Mouse (Mus musculus) thymus, adult 2 months (tissue): ENCODE data around the gene Zfp280d.
A peak's percentile ranks its signal among the peaks of the same experiment; 100 is the strongest.

Experiments
- CTCF ChIP-seq: fragments of 200-500 bp; IDR thresholded peaks from 2 replicates; pipeline ENCODE4 v1.5.1; 2012; ENCODE audit warnings: mild to moderate bottlenecking, control low read depth, low read length, moderate library complexity, borderline replicate concordance; ENCODE audit not compliant: control insufficient read depth, poor library complexity, insufficient read depth; ENCODE audit errors: extremely low read depth
- POLR2A ChIP-seq: fragments of 200-500 bp; IDR thresholded peaks from 2 replicates; pipeline ENCODE4 v1.6.1; 2012; ENCODE audit warnings: mild to moderate bottlenecking, low read length, control low read depth, moderate library complexity; ENCODE audit not compliant: control insufficient read depth, poor library complexity, insufficient read depth; ENCODE audit errors: extremely low read depth

- no peak for TF ChIP-seq POLR2A
- peak; percentile 60; the same call in 1 of the 2 replicates for TF ChIP-seq CTCF
Measured at GRCm38 (mm10) chr9:72408131-72408586, 133.5 kb downstream of the Zfp280d start.
